Comparison of ENCODE assay signal across 10 mouse cellular contexts in the genomic region with DNA sequence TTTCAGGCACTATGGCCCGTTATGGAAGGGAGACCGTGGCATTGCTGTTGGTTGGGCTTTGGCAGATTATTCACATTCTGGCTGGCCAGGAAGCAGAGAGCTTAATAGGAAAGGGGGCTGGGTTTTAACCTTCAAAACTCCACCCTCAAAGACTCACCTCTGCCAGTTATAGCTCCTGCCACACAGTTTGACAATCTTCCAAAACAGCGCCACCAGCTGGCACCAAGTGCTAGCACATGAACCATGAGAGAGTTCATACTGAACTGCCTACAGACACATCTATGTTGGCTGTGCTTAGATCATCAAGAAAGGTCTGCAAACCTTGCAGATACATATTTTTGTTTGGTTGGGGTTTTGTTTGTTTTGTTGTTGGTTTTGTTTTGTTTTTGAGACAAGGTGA. TPM values are rescaled to one million over a fixed set of nuclear protein-coding genes. Genes with fewer than 3 reads are reported as not detected.
DNase-seq lines count a peak whose midpoint lies in the region.
"Had no signal": no experiment of that assay in that cellular context is flagged by ENCODE, and none has a peak within 500 bp of the region (broad histone marks: within the 10 kb centered on the region; RNA-seq: fewer than 3 reads in every experiment).

No protein-coding gene starts in this region.

- DNase-seq in left cerebral cortex, postnatal 4 days = peak; percentile 33
- no peak for DNase-seq in left cerebral cortex, adult 11 months (ENCODE audit: low spot score)
- DNase-seq in NIH3T3 (ENCODE audit: low read depth) = peak; percentile 61
- DNase-seq in kidney, adult 8-10 months = peak; percentile 59 to 61
- DNase-seq in spleen, postnatal 14 days (ENCODE audit: low spot score in 2 of 2) = no peak
- no peak for DNase-seq in spleen, adult 12 weeks (ENCODE audit: low spot score)
- DNase-seq in right cerebral cortex, postnatal 25 days = no peak

- H3K4me3 ChIP-seq in brown adipose tissue, adult 24 weeks (ENCODE audit: insufficient read depth, low read depth, low read length) = no peak overlapping the region
- H3K4me3 ChIP-seq: erythroblast, embryonic 14.5 days; limb, embryonic 12.5 days had no signal

- peaks cover 24% of the 10 kb centered on the region for H3K4me1 ChIP-seq in brown adipose tissue, adult 24 weeks (ENCODE audit: control insufficient read depth, insufficient read depth, insufficient read length, low read length)

- H3K27ac ChIP-seq in brown adipose tissue, adult 24 weeks (replicated peaks; ENCODE audit: low read depth, low read length) = peak overlapping the region; percentile 97
- H3K27ac ChIP-seq: limb, embryonic 12.5 days had no signal

- intact Hi-C loops in left cerebral cortex, postnatal 4 days (cut with DNase I) = no loop called here

RNA-seq across cellular contexts. Expression of a gene that starts 28.7 kb away (rescaled TPM):
- 100 to 1,000 TPM; 118 to 129 TPM for total RNA-seq in left cerebral cortex, postnatal 4 days (2021)
- polyA plus RNA-seq in brown adipose tissue, adult 24 weeks (2012; ENCODE audit: insufficient read depth, insufficient read length, missing spikeins) = 181 and 214 TPM in 2 replicates

Comparison
In these comparisons a context has a peak if more than half of its experiments do, and no peak if none do; other contexts are left out.
1. DNase-seq: peak in left cerebral cortex, postnatal 4 days (single experiment), NIH3T3 (single experiment) and kidney, adult 8-10 months (2 of 2); none in left cerebral cortex, adult 11 months (single experiment), spleen, postnatal 14 days (0 of 2), spleen, adult 12 weeks (single experiment) and right cerebral cortex, postnatal 25 days (single experiment).